Mouse (Mus musculus) heart, adult 2 months (tissue): ENCODE measurements around the gene Nop56.

Experiments used
- CTCF ChIP-seq: fragments of 200-600 bp; IDR thresholded peaks from 2 replicates; pipeline ENCODE4 v1.8.1; 2022; ENCODE audit warnings: antibody characterized with exemption, mild to moderate bottlenecking, moderate library complexity
- EP300 ChIP-seq: fragments of 200-500 bp; IDR thresholded peaks from 2 replicates; pipeline ENCODE4 v1.6.1; 2011; ENCODE audit warnings: low read depth, low read length, control low read depth; ENCODE audit not compliant: insufficient read depth
- POLR2A ChIP-seq: fragments of 200-500 bp; IDR thresholded peaks from 2 replicates; pipeline ENCODE4 v1.6.1; 2011; ENCODE audit warnings: mild to moderate bottlenecking, low read depth, low read length, control low read depth; ENCODE audit not compliant: insufficient read depth

DNA sequence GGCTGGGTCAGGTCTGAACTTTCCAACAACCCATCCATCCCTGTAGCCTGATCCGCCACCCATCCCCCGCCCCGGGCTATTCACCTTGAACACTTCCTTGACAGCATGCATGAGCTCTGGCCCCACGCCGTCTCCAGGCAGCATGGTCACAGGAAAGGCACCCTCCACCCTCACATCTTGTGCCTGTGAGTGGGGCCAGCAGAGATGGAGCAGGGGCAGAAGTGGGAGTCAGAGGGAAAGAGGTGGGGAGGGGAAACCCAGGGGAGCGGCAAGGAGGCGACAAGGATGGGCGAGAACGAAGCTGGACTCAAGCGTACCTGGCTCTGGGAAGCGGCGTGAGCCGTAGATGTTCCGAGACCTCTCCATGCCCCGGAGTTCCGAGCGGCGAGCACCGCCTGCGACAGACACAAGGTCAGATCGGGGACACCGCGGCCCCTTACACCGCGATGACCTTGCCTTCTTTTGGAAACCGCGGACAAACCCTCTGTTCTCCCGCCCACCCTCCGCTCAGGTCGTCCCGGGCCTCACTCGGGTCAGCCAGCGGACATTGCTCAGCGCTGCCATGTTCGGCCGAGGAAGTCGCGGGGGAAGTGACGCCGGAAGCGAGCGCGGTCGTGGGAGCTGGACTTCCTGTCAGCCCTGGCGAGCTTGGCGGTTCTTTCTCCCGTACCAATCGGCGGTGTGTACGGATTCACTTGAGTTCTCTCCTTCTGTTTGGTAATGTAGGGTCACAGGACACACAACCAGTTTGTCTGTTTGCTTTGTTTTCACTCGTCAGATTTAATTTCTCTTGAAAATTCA lies 9.8 kb downstream of the Nop56 start, which contains the start of gene Idh3b:
- TF ChIP-seq EP300 (peak; percentile 77; the same call in 1 of the 2 replicates), CTCF (no peak), POLR2A (peak; percentile 87)
